Mouse (Mus musculus) neural tube, embryonic 14.5 days (tissue): Measurements from ENCODE around the gene Prpf31. TPM values are rescaled to one million over a fixed set of nuclear protein-coding genes. Genes with fewer than 3 reads are reported as not detected.
"Not testable (repeated sequence)": the region's sequence is repeated elsewhere in the genome, so short reads cannot be mapped to it uniquely, and the experiment has no call there.

ENCODE experiments used
- ATAC-seq: fragments of 200-750 bp; cut with Nextera tagmentation; 2 replicates; pipeline ENCODE4 v1.8.0; 2017; ENCODE audit warnings: low read depth, mild to moderate bottlenecking, moderate TSS enrichment, moderate library complexity
- H3K27ac ChIP-seq: fragments of 300-500 bp; sonication (generic); 2 replicates; pipeline ENCODE4 v1.5.1; 2014; ENCODE audit warnings: low read depth, mild to moderate bottlenecking, control low read depth, low read length, moderate library complexity, mixed read lengths
- H3K27me3 ChIP-seq: fragments of 300-500 bp; sonication (generic); 2 replicates; pipeline ENCODE4 v1.6.1; 2014; ENCODE audit warnings: low read length; ENCODE audit not compliant: control insufficient read depth, insufficient read depth
- H3K36me3 ChIP-seq: fragments of 300-500 bp; sonication (generic); 2 replicates; pipeline ENCODE4 v1.6.1; 2014; ENCODE audit warnings: low read length, mixed read lengths; ENCODE audit not compliant: control insufficient read depth, insufficient read depth
- H3K4me1 ChIP-seq: fragments of 300-500 bp; sonication (generic); 2 replicates; pipeline ENCODE4 v1.6.1; 2014; ENCODE audit warnings: low read length; ENCODE audit not compliant: control insufficient read depth, insufficient read depth
- H3K4me2 ChIP-seq: fragments of 300-500 bp; sonication (generic); 2 replicates; pipeline ENCODE4 v1.6.1; 2014; ENCODE audit warnings: mild to moderate bottlenecking, low read depth, low read length, control low read depth
- H3K4me3 ChIP-seq: fragments of 300-500 bp; sonication (generic); 2 replicates; pipeline ENCODE4 v1.5.1; 2014; ENCODE audit warnings: low read depth, low read length, control low read depth, mixed read lengths
- H3K9ac ChIP-seq: fragments of 300-500 bp; sonication (generic); replicated peaks from 2 replicates; pipeline ENCODE4 v1.6.1; 2014; ENCODE audit warnings: low read depth, mild to moderate bottlenecking, control low read depth, low read length, mixed read lengths
- H3K9me3 ChIP-seq: fragments of 300-500 bp; sonication (generic); 2 replicates; pipeline ENCODE4 v1.6.1; 2016; ENCODE audit warnings: low read length; ENCODE audit not compliant: control insufficient read depth
- WGBS: fragments of 180-500 bp; shearing (Covaris S2); extraction: QIAGEN DNeasy Blood & Tissue Kit; methylation state at CpG from one replicate; pipeline ENCODE4 v1.1.7; 2014; 5-methylcytosine and 5-hydroxymethylcytosine counted together
- polyA plus RNA-seq: library from polyadenylated mRNA; unstranded; fragments of >200 nt; fragmentation: Nextera tagmentation; extraction: Ambion mirVana; gene quantifications from 2 replicates; pipeline ENCODE4 v1.2.1, GENCODE M21; 2014

Gene Prpf31
- polyA plus RNA-seq, 1 experiment from 2014 or later = 76.8 TPM

DNA sequence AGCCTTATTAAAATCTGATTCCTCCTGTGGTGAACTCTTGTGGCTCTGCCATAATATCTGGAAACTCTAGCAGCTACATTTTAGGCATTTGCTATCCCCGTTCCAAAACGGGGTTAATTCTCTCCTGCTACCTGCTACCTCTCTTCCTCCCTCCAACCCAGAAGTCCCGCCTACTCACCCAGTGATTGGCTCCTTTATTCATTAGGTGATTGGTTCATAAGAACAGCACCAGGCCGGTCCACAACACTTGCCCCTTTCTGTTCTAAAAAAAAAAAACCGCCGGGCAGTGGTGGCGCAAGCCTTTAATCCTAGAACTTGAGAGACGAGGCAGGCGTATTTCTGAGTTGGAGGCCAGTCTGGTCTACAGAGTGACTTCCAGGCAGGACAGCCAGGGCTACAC lies 34.6 kb upstream of the Prpf31 start:
- Histone ChIP-seq H3K4me1 (no peaks in the 10 kb centered on the region), H3K9ac (no peak overlapping the region), H3K9me3 (no peaks in the 10 kb centered on the region), H3K36me3 (no peaks in the 10 kb centered on the region), H3K27me3 (no peaks in the 10 kb centered on the region), H3K27ac (no peak overlapping the region), H3K4me2 (no peak overlapping the region), H3K4me3 (no peak overlapping the region)
- ATAC-seq = no peak
- WGBS = 19% methylated on average over 9 of the region's 9 CpGs

DNA sequence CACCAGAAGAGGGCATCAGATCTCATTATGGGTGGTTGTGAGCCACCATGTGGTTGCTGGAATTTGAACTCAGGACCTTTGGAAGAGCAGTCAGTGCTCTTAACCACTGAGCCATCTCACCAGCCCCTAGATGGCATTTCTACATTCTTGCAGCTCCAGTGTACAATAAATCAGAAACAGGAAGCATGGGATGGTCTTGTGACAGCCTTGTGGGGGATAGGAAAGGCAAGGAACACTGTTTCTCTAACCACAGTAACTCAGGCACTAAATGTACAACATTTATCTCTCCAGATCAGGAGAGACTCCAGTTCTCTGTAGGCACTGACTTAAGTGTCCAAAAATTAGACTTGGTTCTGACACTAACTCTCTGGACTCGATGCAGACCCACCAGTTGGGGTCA lies 32.0 kb upstream of the Prpf31 start:
- not testable (repeated sequence) for H3K9me3 ChIP-seq, H3K27ac ChIP-seq, H3K36me3 ChIP-seq, H3K27me3 ChIP-seq, H3K4me1 ChIP-seq, H3K4me2 ChIP-seq, H3K4me3 ChIP-seq, H3K9ac ChIP-seq, ATAC-seq
- 56% methylated on average over 1 of the region's 1 CpGs for WGBS

DNA sequence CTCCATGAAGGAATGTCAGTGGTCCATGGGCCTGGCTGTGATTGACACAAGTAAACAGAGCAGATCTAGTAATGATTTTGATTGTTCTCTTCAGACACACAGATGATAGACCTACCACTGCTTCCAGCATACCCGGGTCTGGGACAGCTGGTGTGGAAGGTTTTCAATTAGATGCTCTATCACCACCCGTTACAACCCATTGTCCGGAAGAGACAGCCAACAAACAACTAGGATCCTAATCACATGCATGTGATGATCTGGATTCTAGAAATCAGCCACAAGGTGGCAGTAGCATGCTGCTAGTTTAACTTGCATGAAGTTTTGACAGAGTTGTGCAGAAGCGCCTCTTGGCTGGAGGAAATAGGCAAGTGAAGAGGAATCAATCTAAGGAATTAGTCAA lies 28.7 kb upstream of the Prpf31 start:
- Histone ChIP-seq H3K4me2 (no peak overlapping the region), H3K27me3 (no peaks in the 10 kb centered on the region), H3K4me3 (no peak overlapping the region), H3K9ac (no peak overlapping the region), H3K27ac (no peak overlapping the region), H3K4me1 (no peaks in the 10 kb centered on the region), H3K36me3 (no peaks in the 10 kb centered on the region), H3K9me3 (no peaks in the 10 kb centered on the region)
- WGBS = 12% methylated on average over 4 of the region's 4 CpGs
- ATAC-seq = peak; percentile 65

GRCm38 (mm10) chr7:3606798-3607197 lies 23.0 kb upstream of the Prpf31 start:
- WGBS = 21% methylated on average over 2 of the region's 2 CpGs
- Histone ChIP-seq H3K27me3 (no peaks in the 10 kb centered on the region), H3K4me2 (no peak overlapping the region), H3K9me3 (no peaks in the 10 kb centered on the region), H3K4me1 (no peaks in the 10 kb centered on the region), H3K4me3 (no peak overlapping the region), H3K36me3 (no peaks in the 10 kb centered on the region), H3K27ac (no peak overlapping the region), H3K9ac (no peak overlapping the region)
- ATAC-seq = no peak

- no peak overlapping the region for H3K9ac ChIP-seq
- 88% methylated on average over 6 of the region's 6 CpGs for WGBS
- H3K4me1 ChIP-seq = no peaks in the 10 kb centered on the region
- no peaks in the 10 kb centered on the region for H3K9me3 ChIP-seq
- no peak overlapping the region for H3K27ac ChIP-seq
- ATAC-seq = no peak
- H3K4me2 ChIP-seq = no peak overlapping the region
- no peak overlapping the region for H3K4me3 ChIP-seq
- H3K36me3 ChIP-seq = no peaks in the 10 kb centered on the region
- H3K27me3 ChIP-seq = no peaks in the 10 kb centered on the region
Observed at GRCm38 (mm10) chr7:3607391-3607790, 22.4 kb upstream of the Prpf31 start.

GRCm38 (mm10) chr7:3608668-3609067 lies 21.1 kb upstream of the Prpf31 start:
- no peak overlapping the region for H3K27ac ChIP-seq
- no peaks in the 10 kb centered on the region for H3K4me1 ChIP-seq
- H3K4me3 ChIP-seq = no peak overlapping the region
- H3K9ac ChIP-seq = no peak overlapping the region
- H3K27me3 ChIP-seq = no peaks in the 10 kb centered on the region
- no peaks in the 10 kb centered on the region for H3K9me3 ChIP-seq
- no peaks in the 10 kb centered on the region for H3K36me3 ChIP-seq
- no peak overlapping the region for H3K4me2 ChIP-seq
- ATAC-seq = no peak
- 95% methylated on average over 3 of the region's 3 CpGs for WGBS

GRCm38 (mm10) chr7:3609082-3609481 lies 20.7 kb upstream of the Prpf31 start:
- Histone ChIP-seq H3K9me3 (no peaks in the 10 kb centered on the region), H3K27ac (no peak overlapping the region), H3K27me3 (no peaks in the 10 kb centered on the region), H3K36me3 (no peaks in the 10 kb centered on the region), H3K4me2 (no peak overlapping the region), H3K4me1 (no peaks in the 10 kb centered on the region), H3K9ac (no peak overlapping the region), H3K4me3 (no peak overlapping the region)
- ATAC-seq = no peak
- WGBS = 60% methylated on average over 3 of the region's 3 CpGs

DNA sequence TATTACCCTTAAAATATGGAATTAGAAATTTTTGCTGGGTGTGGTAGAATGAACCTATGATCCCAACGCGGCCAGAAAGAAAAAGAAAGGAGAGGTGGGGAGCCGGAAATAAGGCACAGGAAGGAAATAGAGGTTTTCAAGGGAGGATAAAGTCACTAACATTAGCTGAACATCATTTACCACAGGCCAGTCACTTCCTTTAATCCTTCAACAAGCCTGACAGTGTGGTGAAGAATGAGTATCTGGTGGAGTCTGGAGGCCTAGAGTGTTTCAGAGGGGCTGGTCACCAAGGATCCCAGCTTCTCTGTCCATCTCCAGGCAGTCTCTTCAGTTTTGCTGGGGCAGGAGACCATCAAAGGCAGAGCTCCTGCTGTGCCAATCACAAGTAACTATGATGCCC lies 19.3 kb upstream of the Prpf31 start:
- Histone ChIP-seq H3K36me3 (no peaks in the 10 kb centered on the region), H3K4me1 (no peaks in the 10 kb centered on the region), H3K4me2 (no peak overlapping the region), H3K27me3 (no peaks in the 10 kb centered on the region), H3K9ac (no peak overlapping the region), H3K9me3 (no peaks in the 10 kb centered on the region), H3K4me3 (no peak overlapping the region), H3K27ac (no peak overlapping the region)
- ATAC-seq = no peak
- 92% methylated on average over 3 of the region's 3 CpGs for WGBS

GRCm38 (mm10) chr7:3611006-3611405 lies 18.8 kb upstream of the Prpf31 start:
- H3K9ac ChIP-seq = no peak overlapping the region
- H3K4me3 ChIP-seq = no peak overlapping the region
- no peaks in the 10 kb centered on the region for H3K36me3 ChIP-seq
- H3K27ac ChIP-seq = no peak overlapping the region
- 88% methylated on average over 13 of the region's 13 CpGs for WGBS
- no peaks in the 10 kb centered on the region for H3K9me3 ChIP-seq
- H3K4me1 ChIP-seq = no peaks in the 10 kb centered on the region
- no peak overlapping the region for H3K4me2 ChIP-seq
- no peak for ATAC-seq
- H3K27me3 ChIP-seq = no peaks in the 10 kb centered on the region

DNA sequence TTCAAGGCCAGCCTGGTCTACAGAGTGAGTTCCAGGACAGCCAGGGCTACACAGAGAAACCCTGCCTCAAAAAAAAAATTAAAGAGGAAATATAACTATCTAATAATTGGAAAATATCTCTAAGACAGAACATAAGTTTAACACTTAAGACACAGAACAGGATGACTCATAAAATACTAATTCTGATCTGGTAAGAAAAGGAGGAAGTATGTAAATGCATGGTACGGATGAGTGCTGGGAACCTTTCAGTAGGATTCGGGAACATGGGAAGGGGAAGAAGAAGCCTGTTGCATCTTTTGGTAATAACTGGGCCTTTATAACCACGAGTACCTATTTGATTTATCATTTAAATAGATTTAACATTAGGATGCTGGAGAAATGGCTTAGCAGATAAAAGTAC lies 15.8 kb upstream of the Prpf31 start:
- H3K4me3 ChIP-seq = no peak overlapping the region
- no peaks in the 10 kb centered on the region for H3K27me3 ChIP-seq
- ATAC-seq = no peak
- H3K4me1 ChIP-seq = no peaks in the 10 kb centered on the region
- H3K4me2 ChIP-seq = no peak overlapping the region
- H3K27ac ChIP-seq = no peak overlapping the region
- H3K9ac ChIP-seq = no peak overlapping the region
- no peaks in the 10 kb centered on the region for H3K36me3 ChIP-seq
- whole genome bisulfite sequencing = 88% methylated on average over 3 of the region's 3 CpGs
- H3K9me3 ChIP-seq = no peaks in the 10 kb centered on the region
